Mouse (Mus musculus): ENCODE measurements around the gene Gm5426.

DNA sequence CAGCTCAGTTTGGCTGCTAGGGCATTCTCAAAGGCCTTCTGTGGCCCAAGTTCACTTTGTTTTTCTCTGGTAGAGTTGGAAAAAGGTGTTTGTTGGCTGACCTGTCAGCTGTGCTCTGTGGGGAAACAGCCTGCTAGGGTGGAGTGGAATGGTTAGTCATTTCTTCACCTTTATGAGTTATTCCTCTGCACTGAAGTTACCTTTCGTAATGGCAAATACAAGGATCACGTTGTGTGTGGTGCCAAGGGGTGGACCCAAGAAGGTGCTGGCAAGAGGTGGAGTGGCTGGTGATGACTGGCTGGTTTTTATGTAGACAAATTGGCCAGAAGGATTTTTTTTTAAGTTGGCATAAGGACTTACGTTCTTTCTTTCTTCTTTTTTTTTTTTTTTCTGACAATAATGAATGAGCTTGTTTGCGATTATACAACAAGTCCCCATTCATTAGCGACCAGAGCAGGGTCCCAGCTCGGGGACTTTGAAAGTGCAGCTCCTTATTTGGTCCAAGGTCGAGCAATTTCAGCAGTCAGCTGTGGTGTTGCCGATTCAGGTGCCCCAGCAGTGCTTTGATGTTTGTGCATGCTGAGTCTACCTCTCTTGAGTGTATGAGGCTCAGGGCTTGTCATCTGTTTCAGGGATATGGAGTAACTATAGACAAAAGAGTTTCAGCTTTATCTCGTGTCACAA is 10.5 kb upstream of the Gm5426 start:
- TF ChIP-seq CTCF (IDR thresholded peaks at IDR 0.05; ENCODE audit: extremely low read depth, insufficient read depth, low read length), result no peak
- TF ChIP-seq POLR2A (IDR thresholded peaks at IDR 0.05; ENCODE audit: extremely low read depth, insufficient read depth, low read length), result no peak
